Mouse (Mus musculus) common myeloid progenitor, adult 5-6 weeks (primary cell): ENCODE data around the gene Slc35d3. TPM values are rescaled to one million over a fixed set of nuclear protein-coding genes. Genes with fewer than 3 reads are reported as not detected.

Experiments used
- ATAC-seq: replicated peaks from 2 replicates; pipeline ENCODE4 v1.8.0; 2016; ENCODE audit warnings: low read depth, mild to moderate bottlenecking, moderate TSS enrichment, inconsistent platforms; ENCODE audit not compliant: poor library complexity, severe bottlenecking
- total RNA-seq: library from RNA; stranded (forward); fragments of 200-1000, 187-1606 nt; gene quantifications from 2 replicates; pipeline ENCODE4 v1.2.3, GENCODE M21; 2017

Gene Slc35d3
- total RNA-seq, 1 experiment from 2014 or later: 5.8 TPM

DNA sequence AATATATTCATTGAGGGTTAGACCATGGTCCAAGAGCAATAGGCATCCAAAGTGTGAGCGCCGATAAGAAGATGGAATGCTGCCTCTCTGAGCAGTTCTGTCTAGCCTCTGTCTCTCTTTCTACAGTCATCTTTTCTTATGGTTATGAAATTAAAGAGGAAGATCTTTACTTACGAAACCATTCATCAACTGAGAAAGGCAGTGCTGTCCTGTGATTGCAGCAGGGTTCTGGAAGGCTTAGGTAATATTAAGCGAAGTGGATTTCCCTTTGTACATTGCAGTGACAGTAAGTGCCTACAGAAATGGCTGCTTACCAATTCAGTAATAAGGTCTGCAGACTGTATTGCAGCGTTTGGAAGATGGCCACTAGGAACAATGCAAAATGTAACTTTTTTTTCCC, 11.4 kb downstream of the Slc35d3 start:
- ATAC-seq: no peak

DNA sequence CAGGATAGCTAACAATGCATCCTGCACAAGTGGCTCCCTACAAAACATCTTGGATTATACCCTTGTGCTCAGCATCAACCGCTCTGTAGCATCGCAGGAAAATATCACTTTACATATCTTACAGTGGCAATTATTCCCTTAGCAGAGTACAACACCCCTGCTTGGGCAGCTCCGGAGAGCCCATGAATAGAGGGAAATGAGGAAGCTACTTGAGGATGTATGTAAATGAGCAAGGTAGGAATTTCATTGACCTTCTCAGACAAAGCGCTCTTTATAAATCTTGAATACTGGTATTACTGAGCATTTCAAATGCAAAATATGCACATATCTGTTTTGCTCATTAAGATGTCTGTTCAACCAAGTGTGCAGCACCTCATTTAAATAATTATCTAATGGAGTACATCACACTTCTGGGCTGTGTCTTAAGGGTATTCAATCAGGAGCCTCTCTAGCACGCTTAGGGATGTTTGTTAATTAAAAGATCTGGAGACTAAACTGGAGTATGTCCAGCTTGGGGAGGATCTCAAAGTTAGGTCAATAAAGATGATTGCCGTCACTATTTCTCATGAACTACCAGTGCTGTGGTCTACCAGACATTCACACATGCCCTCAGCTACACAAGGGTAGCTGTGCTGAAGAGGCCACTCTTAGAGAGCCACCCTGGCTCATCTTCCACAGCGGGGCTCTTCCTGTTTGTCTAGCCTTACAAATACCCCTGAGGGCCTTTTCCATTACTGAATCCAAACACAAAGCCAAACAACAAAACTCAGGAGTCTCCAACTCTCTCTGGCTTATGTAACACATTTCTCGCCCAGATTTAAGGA, 15.2 kb downstream of the Slc35d3 start:
- ATAC-seq: no peak

DNA sequence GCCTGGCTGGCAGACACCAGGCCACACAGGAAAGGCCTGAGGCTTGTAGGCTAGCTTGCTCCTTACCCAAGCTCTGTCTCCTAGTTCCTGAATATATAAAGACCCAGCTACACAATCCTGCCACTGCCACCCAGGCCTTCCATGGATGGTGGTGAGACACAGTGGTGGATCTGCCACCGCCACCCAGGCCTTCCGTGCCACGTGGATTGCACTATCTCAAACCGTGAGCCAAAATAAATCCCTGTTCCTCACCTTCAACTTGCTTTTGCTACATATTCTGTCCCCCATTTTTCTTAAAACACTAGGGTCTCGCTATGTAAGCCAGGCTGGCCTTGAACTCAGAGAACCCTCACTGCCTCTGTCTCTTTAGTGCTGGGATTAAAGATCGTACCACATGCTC, 17.0 kb downstream of the Slc35d3 start:
- ATAC-seq: no peak

DNA sequence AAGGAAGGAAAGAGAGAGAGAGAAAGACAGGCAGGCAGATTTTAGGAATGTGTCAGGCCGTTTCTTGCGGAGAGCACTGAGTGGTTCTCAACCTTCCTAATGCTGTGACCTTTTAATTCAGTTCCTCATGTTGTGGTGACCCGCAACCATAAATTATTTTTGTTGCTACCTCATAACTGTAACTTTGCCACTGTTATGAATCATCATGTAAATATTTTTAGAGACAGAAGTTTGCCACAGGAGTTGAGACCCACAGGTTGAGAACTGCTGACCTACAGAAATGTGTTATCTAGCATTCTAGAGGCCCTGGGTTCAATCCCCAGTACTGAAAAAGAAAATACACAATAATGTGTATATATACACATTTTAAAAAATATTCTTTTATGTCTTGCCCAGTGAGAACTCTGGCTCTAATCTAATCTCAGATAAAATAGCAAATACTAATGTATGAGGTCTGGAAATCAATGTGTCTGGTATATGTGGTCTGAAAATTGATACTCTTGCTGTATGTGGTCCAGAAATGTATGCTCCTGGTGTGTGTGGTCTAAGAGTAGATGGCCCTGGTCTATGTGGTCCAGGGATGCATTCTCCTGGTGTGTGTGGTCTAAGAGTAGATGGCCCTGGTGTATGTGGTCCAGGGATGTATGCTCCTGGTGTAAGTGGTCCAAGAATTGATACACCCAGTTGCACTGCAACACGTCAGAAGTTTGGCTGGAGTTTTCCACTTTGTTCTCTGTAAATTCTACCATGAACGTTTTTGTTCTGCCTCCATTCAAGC, 20.0 kb downstream of the Slc35d3 start:
- ATAC-seq: peak; percentile 63

DNA sequence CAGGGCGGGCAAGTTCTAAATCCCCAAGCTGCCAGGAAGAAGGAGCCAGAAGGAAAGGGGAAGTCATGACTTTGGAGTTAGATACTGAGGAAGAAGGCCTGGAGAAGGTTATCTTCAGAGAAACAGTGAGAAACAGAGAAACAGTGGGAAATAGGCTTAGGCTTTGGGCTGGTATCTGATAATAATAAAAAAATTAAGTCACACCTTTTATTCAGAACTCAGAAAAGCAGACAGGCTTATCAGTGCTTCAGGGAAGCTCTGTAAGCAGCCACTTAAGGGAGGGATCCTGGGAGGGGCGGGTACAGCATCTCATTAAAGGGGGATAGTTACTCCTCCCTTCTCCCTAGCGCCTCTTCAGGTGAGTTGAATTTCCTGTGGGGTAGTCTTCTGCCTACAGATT, 30.3 kb downstream of the Slc35d3 start:
- no peak for ATAC-seq

DNA sequence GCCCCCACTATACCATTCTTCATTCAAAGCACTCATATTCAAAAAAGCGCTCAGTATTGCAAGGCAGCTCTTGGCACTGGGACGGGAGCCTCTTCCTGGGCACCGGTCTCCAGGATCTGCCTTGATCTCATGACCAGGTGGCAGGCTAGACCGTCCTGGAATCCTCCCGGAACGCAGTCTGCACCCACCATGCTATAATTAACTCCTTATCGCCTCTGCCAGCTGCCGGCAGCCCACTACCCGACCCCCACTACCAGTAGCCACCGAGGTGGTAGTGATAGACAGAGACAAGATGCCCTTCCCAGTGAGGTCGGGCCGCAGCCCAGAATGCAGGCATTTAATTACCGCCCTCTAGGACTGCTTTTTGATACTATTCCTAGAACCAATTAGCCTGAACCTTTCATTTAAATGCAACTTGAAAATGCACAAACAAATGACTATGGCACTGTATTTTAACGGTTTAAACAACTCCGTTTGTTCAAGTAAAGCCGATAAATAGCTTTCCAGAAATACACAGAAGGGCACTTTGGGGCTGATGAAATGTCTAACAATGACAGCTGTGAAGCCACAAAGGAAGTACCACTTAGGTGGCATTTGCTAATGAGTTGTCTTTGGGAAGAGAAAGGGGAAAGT, 32.4 kb downstream of the Slc35d3 start:
- 0 out of 2 replicates have a peak, but pooled peaks have one; percentile 7 for ATAC-seq

DNA sequence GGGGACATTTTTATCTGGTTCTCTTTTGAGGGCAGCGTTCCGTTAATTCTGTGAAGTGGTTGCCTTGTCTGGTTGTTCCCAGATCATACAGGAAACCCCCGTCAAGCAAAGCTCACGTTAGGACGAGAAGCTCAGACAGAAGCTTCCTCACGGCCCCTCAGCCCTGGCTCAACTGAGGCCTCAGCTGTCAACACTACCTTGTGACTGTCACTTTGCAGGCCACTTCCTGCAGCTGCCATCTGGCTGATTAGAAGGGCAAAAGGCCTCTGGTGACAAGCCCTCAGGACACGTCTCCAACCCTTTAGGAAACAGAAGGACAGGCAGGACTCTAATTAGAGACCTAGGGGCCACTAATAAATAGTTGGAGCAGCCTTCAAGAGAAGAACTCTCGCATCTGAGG, 35.9 kb downstream of the Slc35d3 start:
- ATAC-seq: peak; percentile 80

DNA sequence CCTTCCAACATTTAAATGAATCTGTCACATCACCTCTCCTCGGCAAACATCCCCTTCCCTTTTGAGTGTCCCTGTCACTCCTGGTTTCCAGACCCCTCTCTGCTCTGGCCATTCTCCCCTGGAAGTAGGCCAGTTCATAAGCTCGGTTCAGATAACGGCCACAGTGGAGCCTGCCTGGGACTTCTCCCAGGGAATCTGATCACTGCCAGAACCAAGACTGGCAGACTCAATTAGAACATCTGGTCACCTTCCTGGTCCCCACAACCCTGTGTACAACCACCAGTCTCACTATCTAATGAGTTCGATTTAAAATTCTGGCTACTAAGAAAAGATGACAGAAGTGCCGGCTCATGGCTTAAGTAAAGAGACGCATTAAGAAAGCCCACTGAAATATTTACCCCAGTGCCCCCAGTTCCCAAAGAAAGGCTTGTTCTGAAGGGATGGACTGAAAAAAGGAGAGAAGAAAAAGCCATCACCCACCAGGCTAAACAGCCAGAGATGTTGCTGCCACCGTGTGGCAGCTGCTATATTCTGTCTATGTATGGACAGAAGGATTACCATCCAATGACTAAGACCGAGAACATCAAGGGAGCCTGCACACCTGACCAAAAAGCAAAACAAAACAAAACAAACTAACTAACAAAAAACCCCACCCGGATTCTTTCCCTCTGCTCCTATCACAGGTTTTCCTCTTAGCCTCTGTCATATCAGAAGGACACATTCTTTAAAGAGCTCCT, 39.7 kb downstream of the Slc35d3 start:
- peak; percentile 43; the same call in 1 of the 2 replicates for ATAC-seq

DNA sequence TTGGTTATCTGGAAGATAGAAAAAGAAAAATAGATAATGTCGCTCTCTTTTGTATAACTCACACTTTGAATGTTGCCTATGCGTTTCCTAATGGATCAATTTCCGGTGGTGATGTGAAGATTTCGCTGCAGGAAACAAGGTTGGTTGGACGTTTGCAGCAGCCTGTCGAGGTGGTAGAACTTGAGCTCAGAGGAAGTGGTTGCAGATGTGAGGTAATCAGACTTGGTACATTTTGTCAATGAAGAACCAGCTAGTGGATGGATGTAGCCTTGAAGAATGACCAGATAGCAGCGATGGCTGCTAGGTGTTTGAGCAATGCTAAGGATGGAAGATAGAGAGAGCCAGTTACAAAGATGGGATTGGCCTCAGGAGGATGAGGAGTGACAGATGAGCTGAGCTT, 46.5 kb downstream of the Slc35d3 start:
- ATAC-seq: 0 out of 2 replicates have a peak, but pooled peaks have one; percentile 15

DNA sequence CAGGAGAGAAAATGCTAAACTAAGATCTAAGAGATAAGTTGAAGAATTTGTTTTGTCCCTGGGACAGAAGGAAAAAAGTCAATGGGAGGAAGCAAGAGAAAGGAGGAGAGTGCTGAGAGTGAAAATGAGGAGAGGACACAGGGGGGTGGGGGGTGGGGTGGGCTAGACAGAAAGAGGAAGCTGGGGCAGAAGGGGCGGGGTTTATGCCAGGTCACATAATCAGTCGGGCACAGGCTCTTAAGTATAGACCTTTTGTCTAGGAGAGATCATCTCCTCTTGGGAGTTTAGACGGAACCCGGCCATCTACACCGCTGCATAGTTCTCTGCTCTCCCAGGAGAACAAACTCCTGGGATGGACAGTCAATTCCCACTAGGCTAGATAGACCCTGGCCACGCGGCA, 48.3 kb downstream of the Slc35d3 start:
- ATAC-seq: peak; percentile 60

Other genes starting within 250 kb of the Slc35d3 start
- 0.34 and 2.3 TPM in 2 replicates for gene Il22ra2, start 229.5 kb downstream of the Slc35d3 start, total RNA-seq
- 1.4 and 1.6 TPM in 2 replicates for gene Il20ra, start 138.9 kb downstream of the Slc35d3 start, total RNA-seq
- gene Pex7, start 56.2 kb upstream of the Slc35d3 start, total RNA-seq: 15.3 and 35.2 TPM in 2 replicates
- gene Map3k5, start 83.0 kb upstream of the Slc35d3 start, total RNA-seq: 19.0 and 22.0 TPM in 2 replicates